Mouse (Mus musculus) kidney, adult 2 months (tissue): Measurements from ENCODE around the gene Ctnna3.

Experiments used
- CTCF ChIP-seq: fragments of 200-500 bp; conservative IDR thresholded peaks from 2 replicates; pipeline ENCODE4 v1.5.1; 2011; ENCODE audit warnings: low read depth, mild to moderate bottlenecking, control low read depth, low read length, moderate library complexity, mixed read lengths; ENCODE audit not compliant: insufficient read depth, insufficient read length
- POLR2A ChIP-seq: fragments of 200-500 bp; IDR thresholded peaks from one replicate; pipeline ENCODE4 v1.6.1; 2011; ENCODE audit warnings: low read depth, low read length, control low read depth

DNA sequence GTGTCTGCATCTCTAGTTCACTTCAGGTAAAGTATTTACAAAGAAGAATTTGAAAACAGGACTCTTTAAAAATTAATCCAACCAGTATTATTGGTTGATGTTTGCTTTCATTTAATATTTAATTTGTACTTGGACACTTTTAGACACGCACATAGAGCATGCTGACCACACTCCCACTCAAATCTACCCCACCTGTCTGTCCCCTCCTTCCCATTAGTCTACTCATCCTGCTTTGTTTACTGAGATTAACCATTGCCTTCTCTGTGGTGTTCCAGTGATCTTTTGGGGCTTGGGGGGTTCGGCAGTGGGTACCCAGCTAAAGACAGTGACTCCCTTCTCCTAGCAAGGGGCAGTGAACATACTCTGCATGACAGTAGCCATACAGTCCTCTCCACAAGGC, 1446.6 kb downstream of the Ctnna3 start:
- TF ChIP-seq POLR2A (no peak), CTCF (no peak)
